9 mouse cellular contexts compared by ENCODE assay signal in genomic region chr13:105266746-105267145, GRCm38 (mm10). TPM values are rescaled to one million over a fixed set of nuclear protein-coding genes. Genes with fewer than 3 reads are reported as not detected.
DNase-seq lines count a peak whose midpoint lies in the region; ATAC-seq and TF ChIP-seq lines count a peak whose summit lies in the region.
"Had no signal": no experiment of that assay in that cellular context is flagged by ENCODE, and none has a peak within 500 bp of the region (broad histone marks: within the 10 kb centered on the region; RNA-seq: fewer than 3 reads in every experiment).

No protein-coding gene starts in this region.

- H3K9me3 ChIP-seq in liver, embryonic 11.5 days (ENCODE audit: control insufficient read depth, low read length) = no peaks in the 10 kb centered on the region
- peaks cover 4% of the 10 kb centered on the region; the same call in 1 of the 2 replicates for H3K9me3 ChIP-seq in hindbrain, embryonic 13.5 days
- H3K9me3 ChIP-seq: embryonic facial prominence, embryonic 13.5 days had no signal

- H3K4me3 ChIP-seq in liver, adult 2 months (ENCODE audit: insufficient read depth, low read depth, low read length) = no peak overlapping the region
- no peak overlapping the region for H3K4me3 ChIP-seq in liver, embryonic 11.5 days (ENCODE audit: low read depth, low read length)
- no peak overlapping the region for H3K4me3 ChIP-seq in hindbrain, embryonic 13.5 days
- H3K4me3 ChIP-seq: embryonic facial prominence, embryonic 13.5 days had no signal

- H3K9ac ChIP-seq in liver, adult 2 months (ENCODE audit: low read depth, low read length) = no peak overlapping the region
- no peak overlapping the region for H3K9ac ChIP-seq in liver, embryonic 11.5 days (ENCODE audit: low read depth, low read length)
- no peak overlapping the region for H3K9ac ChIP-seq in hindbrain, embryonic 13.5 days
- H3K9ac ChIP-seq: embryonic facial prominence, embryonic 13.5 days had no signal

- H3K4me1 ChIP-seq in liver, adult 2 months (ENCODE audit: control insufficient read depth, insufficient read depth, low read length) = no peaks in the 10 kb centered on the region
- H3K4me1 ChIP-seq in liver, embryonic 11.5 days (replicated peaks; ENCODE audit: control insufficient read depth, insufficient read depth, low read length) = no peaks in the 10 kb centered on the region
- H3K4me1 ChIP-seq in hindbrain, embryonic 13.5 days (replicated peaks) = no peaks in the 10 kb centered on the region
- H3K4me1 ChIP-seq: embryonic facial prominence, embryonic 13.5 days had no signal

- H3K36me3 ChIP-seq in liver, adult 2 months (ENCODE audit: control insufficient read depth, insufficient read depth, low read length) = no peaks in the 10 kb centered on the region
- H3K36me3 ChIP-seq in liver, embryonic 11.5 days (ENCODE audit: control insufficient read depth, insufficient read depth, low read length) = no peaks in the 10 kb centered on the region; the same call in 1 of the 2 replicates
- H3K36me3 ChIP-seq in hindbrain, embryonic 13.5 days = peaks cover 10% of the 10 kb centered on the region; the same call in 1 of the 2 replicates
- H3K36me3 ChIP-seq: embryonic facial prominence, embryonic 13.5 days had no signal

- peak; percentile 16; the same call in 1 of the 2 replicates for TF ChIP-seq CTCF in liver, adult 2 months (IDR thresholded peaks at IDR 0.05; ENCODE audit: low read depth, low read length)

- H3K27ac ChIP-seq in liver, adult 2 months (replicated peaks; ENCODE audit: insufficient read depth, low read depth, low read length) = no peak overlapping the region
- H3K27ac ChIP-seq in liver, embryonic 11.5 days (ENCODE audit: low read depth, low read length) = no peak overlapping the region
- no peak overlapping the region for H3K27ac ChIP-seq in hindbrain, embryonic 13.5 days
- H3K27ac ChIP-seq: embryonic facial prominence, embryonic 13.5 days had no signal

- 14% methylated on average over 3 of the region's 3 CpGs for WGBS in liver, adult 2 months
- WGBS in liver, embryonic 11.5 days = 38% methylated on average over 3 of the region's 3 CpGs
- 57% methylated on average over 3 of the region's 3 CpGs for WGBS in hindbrain, embryonic 13.5 days

- no peak overlapping the region for H3K4me2 ChIP-seq in liver, embryonic 11.5 days
- H3K4me2 ChIP-seq in hindbrain, embryonic 13.5 days = no peak overlapping the region
- H3K4me2 ChIP-seq: embryonic facial prominence, embryonic 13.5 days had no signal

- no peaks in the 10 kb centered on the region for H3K79me2 ChIP-seq in liver, adult 2 months (ENCODE audit: control insufficient read depth, insufficient read depth, low read length)

- peak; percentile 36 for DNase-seq in liver, adult 2 months (ENCODE audit: extremely low read depth, low read depth, low spot score)
- no peak for DNase-seq in liver, embryonic 11.5 days (ENCODE audit: low spot score)
- DNase-seq in R1 (ENCODE audit: low read depth, low spot score) = peak; percentile 38
- DNase-seq in embryo, embryonic 10 days (ENCODE audit: low spot score) = peak; percentile 70
- peak; percentile 43 to 80 for DNase-seq in left cerebral cortex, adult 9 months (ENCODE audit: low spot score in 2 of 2)
- peak; percentile 25 for DNase-seq in retina, adult 2 months (ENCODE audit: low read depth, low spot score)
- DNase-seq in gastrocnemius, adult 8-10 months (ENCODE audit: low spot score in 2 of 2) = no peak

- H3K27me3 ChIP-seq in liver, adult 2 months (ENCODE audit: control insufficient read depth, insufficient read depth, low read length) = no peaks in the 10 kb centered on the region
- H3K27me3 ChIP-seq in liver, embryonic 11.5 days (replicated peaks; ENCODE audit: control insufficient read depth, insufficient read depth, low read length) = no peaks in the 10 kb centered on the region
- H3K27me3 ChIP-seq in hindbrain, embryonic 13.5 days = no peaks in the 10 kb centered on the region
- H3K27me3 ChIP-seq: embryonic facial prominence, embryonic 13.5 days had no signal

- no peak for TF ChIP-seq POLR2A in liver, adult 2 months (IDR thresholded peaks at IDR 0.05; ENCODE audit: extremely low read depth, insufficient read depth, low read length)

- no peak; the same call in 1 of the 2 replicates for ATAC-seq in liver, embryonic 11.5 days (replicated peaks; ENCODE audit: low FRiP score)
- ATAC-seq in hindbrain, embryonic 13.5 days (ENCODE audit: low FRiP score) = peak; percentile 39; the same call in 1 of the 2 replicates

RNA-seq across cellular contexts. Expression of gene Rnf180, which starts 27.9 kb away (rescaled TPM):
- 0.54 and 0.74 TPM in 2 replicates for total RNA-seq in liver, adult 2 months (2014; rRNA removed)
- 0.15 and 0.20 TPM in 2 replicates for polyA plus RNA-seq in liver, adult 2 months (2012; rRNA removed)
- polyA plus RNA-seq in liver, embryonic 11.5 days (2014; fragmentation: Nextera tagmentation; extraction: Ambion mirVana) = 2.2 and 2.9 TPM in 2 replicates
- polyA plus RNA-seq in hindbrain, embryonic 13.5 days (2015; fragmentation: Nextera tagmentation; extraction: Ambion mirVana) = 25.2 and 27.1 TPM in 2 replicates
- total RNA-seq in gastrocnemius, adult 8-10 months (2022) = under 1 TPM in 3 of 4 experiments, not detected in 1; 0.16 to 0.22 (median 0.17) TPM

Comparison
In these comparisons a context has a peak if more than half of its experiments do, and no peak if none do; other contexts are left out.
1. DNase-seq: peak in liver, adult 2 months (single experiment), R1 (single experiment), embryo, embryonic 10 days (single experiment), left cerebral cortex, adult 9 months (2 of 2) and retina, adult 2 months (single experiment); none in liver, embryonic 11.5 days (single experiment) and gastrocnemius, adult 8-10 months (0 of 2).